Comparison of ENCODE assay signal across 32 mouse cellular contexts in genomic region chr1:23923779-23924708, GRCm38 (mm10). TPM values are rescaled to one million over a fixed set of nuclear protein-coding genes. Genes with fewer than 3 reads are reported as not detected.
DNase-seq lines count a peak whose midpoint lies in the region; ATAC-seq and TF ChIP-seq lines count a peak whose summit lies in the region.
"Had no signal": no experiment of that assay in that cellular context is flagged by ENCODE, and none has a peak within 500 bp of the region (broad histone marks: within the 10 kb centered on the region; RNA-seq: fewer than 3 reads in every experiment).

No protein-coding gene starts in this region.

- H3K4me1 ChIP-seq in G1E (ENCODE audit: insufficient read depth, low read depth, low read length), result peaks cover 41% of the 10 kb centered on the region
- H3K4me1 ChIP-seq in lung, postnatal 0 days (ENCODE audit: insufficient read depth, low read depth, low read length), result no peaks in the 10 kb centered on the region

- peaks cover 16% of the 10 kb centered on the region for H3K9me3 ChIP-seq in G1E (replicated peaks)
- peaks cover 10% of the 10 kb centered on the region; the same call in 1 of the 2 replicates for H3K9me3 ChIP-seq in lung, postnatal 0 days (ENCODE audit: low read length)
- H3K9me3 ChIP-seq: embryonic facial prominence, embryonic 13.5 days; hindbrain, embryonic 15.5 days; intestine, embryonic 15.5 days; limb, embryonic 10.5 days; limb, embryonic 15.5 days; liver, embryonic 13.5 days had no signal

- H3K27ac ChIP-seq in lung, postnatal 0 days (ENCODE audit: low read length), result no peak overlapping the region
- H3K27ac ChIP-seq: embryonic facial prominence, embryonic 13.5 days; heart, embryonic 13.5 days; hindbrain, embryonic 10.5 days; hindbrain, embryonic 15.5 days; intestine, embryonic 15.5 days; kidney, postnatal 0 days; limb, embryonic 10.5 days; limb, embryonic 15.5 days; liver, embryonic 13.5 days; midbrain, embryonic 12.5 days; neural tube, embryonic 13.5 days had no signal

- peak; percentile 67 for DNase-seq in CD4-positive helper T cell, adult 2 months (ENCODE audit: low read depth, low spot score)
- DNase-seq in G1E (ENCODE audit: low spot score), result peak; percentile 48
- DNase-seq in naive thymus-derived CD4-positive, alpha-beta T cell, adult 2 months (ENCODE audit: low read depth), result peak; percentile 46
- no peak for DNase-seq in yolk sac, embryonic 10.5 days (ENCODE audit: low spot score)
- no peak for DNase-seq in adrenal gland, postnatal 4 days (ENCODE audit: low spot score in 2 of 2)
- DNase-seq in lung, postnatal 0 days (ENCODE audit: low spot score), result no peak
- DNase-seq: adrenal gland, postnatal 10 days; cerebellum, adult 11 months; cerebellum, adult 9-10 months; cerebellum, postnatal 36 days; embryo, embryonic 11 days; heart, postnatal 10 days; kidney, adult 8-10 months; kidney, postnatal 4 days; liver, embryonic 13.5 days; lung, adult 18-20 months; lung, postnatal 14 days; thymus, postnatal 14 days had no signal

- no peak overlapping the region for H3K9ac ChIP-seq in lung, postnatal 0 days (replicated peaks; ENCODE audit: low read depth)
- H3K9ac ChIP-seq: embryonic facial prominence, embryonic 13.5 days; heart, embryonic 13.5 days; hindbrain, embryonic 15.5 days; intestine, embryonic 15.5 days; limb, embryonic 15.5 days; liver, embryonic 13.5 days; midbrain, embryonic 12.5 days; neural tube, embryonic 13.5 days had no signal

- ATAC-seq in G1E (ENCODE audit: extremely low read depth, insufficient number of reproducible peaks, low FRiP score, poor library complexity, severe bottlenecking), result peak; percentile 69
- 0 out of 2 replicates have a peak, but pooled peaks have one; percentile 17 for ATAC-seq in common myeloid progenitor, adult 5-6 weeks (replicated peaks; ENCODE audit: low read depth, poor library complexity, severe bottlenecking)
- no peak for ATAC-seq in lung, postnatal 0 days
- ATAC-seq: forebrain, embryonic 16.5 days; intestine, embryonic 15.5 days had no signal

- no peak for TF ChIP-seq EP300 in lung, postnatal 0 days (IDR thresholded peaks at IDR 0.05)

- no peak for TF ChIP-seq CTCF in G1E (IDR thresholded peaks at IDR 0.05; ENCODE audit: low read depth, low read length)
- TF ChIP-seq CTCF in lung, postnatal 0 days (IDR thresholded peaks at IDR 0.05), result no peak

- H3K4me3 ChIP-seq in G1E (ENCODE audit: low read depth, low read length), result peak overlapping the region; percentile 40; the same call in 1 of the 2 replicates
- H3K4me3 ChIP-seq in lung, postnatal 0 days (ENCODE audit: low read depth, low read length), result no peak overlapping the region
- H3K4me3 ChIP-seq: embryonic facial prominence, embryonic 13.5 days; erythroblast, embryonic 14.5 days; heart, embryonic 13.5 days; hindbrain, embryonic 10.5 days; hindbrain, embryonic 15.5 days; intestine, embryonic 15.5 days; limb, embryonic 10.5 days; limb, embryonic 15.5 days; liver, embryonic 13.5 days; midbrain, embryonic 12.5 days; myocyte; neural tube, embryonic 13.5 days had no signal

- H3K27me3 ChIP-seq in G1E (ENCODE audit: insufficient read depth, low read length), result no peaks in the 10 kb centered on the region
- H3K27me3 ChIP-seq in lung, postnatal 0 days (replicated peaks; ENCODE audit: insufficient read depth, low read length), result no peaks in the 10 kb centered on the region
- H3K27me3 ChIP-seq: embryonic facial prominence, embryonic 13.5 days; heart, embryonic 13.5 days; hindbrain, embryonic 15.5 days; intestine, embryonic 15.5 days; limb, embryonic 15.5 days; liver, embryonic 13.5 days; midbrain, embryonic 12.5 days; neural tube, embryonic 13.5 days had no signal

- H3K36me3 ChIP-seq in G1E (replicated peaks), result peaks cover 3% of the 10 kb centered on the region
- H3K36me3 ChIP-seq in lung, postnatal 0 days (ENCODE audit: insufficient read depth, low read length), result no peaks in the 10 kb centered on the region
- H3K36me3 ChIP-seq: embryonic facial prominence, embryonic 13.5 days; heart, embryonic 13.5 days; hindbrain, embryonic 10.5 days; hindbrain, embryonic 15.5 days; intestine, embryonic 15.5 days; limb, embryonic 10.5 days; limb, embryonic 15.5 days; liver, embryonic 13.5 days; midbrain, embryonic 12.5 days; neural tube, embryonic 13.5 days had no signal

- WGBS in lung, postnatal 0 days, result 85% methylated on average over 6 of the region's 7 CpGs

- H3K4me2 ChIP-seq in lung, postnatal 0 days (replicated peaks; ENCODE audit: low read depth, low read length), result no peak overlapping the region
- H3K4me2 ChIP-seq: embryonic facial prominence, embryonic 13.5 days; heart, embryonic 13.5 days; hindbrain, embryonic 15.5 days; intestine, embryonic 15.5 days; limb, embryonic 15.5 days; liver, embryonic 13.5 days; midbrain, embryonic 12.5 days; neural tube, embryonic 13.5 days had no signal

RNA-seq across cellular contexts. Expression of gene Smap1, which starts 1.9 kb away (rescaled TPM):
- total RNA-seq in G1E (2014; fragmentation: Nextera tagmentation), result 382 and 473 TPM in 2 replicates
- 80.9 and 98.0 TPM in 2 replicates for total RNA-seq in G1E (2017)
- polyA plus RNA-seq in G1E (2012), result 34.7 and 37.6 TPM in 2 replicates
- total RNA-seq in common myeloid progenitor, adult 5-6 weeks (2017), result 35.0 and 49.6 TPM in 2 replicates
- total RNA-seq in adrenal gland, postnatal 4 days (2021), result 10 to 100 TPM; 80.0 to 84.1 TPM
- polyA plus RNA-seq in lung, postnatal 0 days (2015; fragmentation: Nextera tagmentation; extraction: Ambion mirVana), result 55.1 and 56.7 TPM in 2 replicates

Comparison
In these comparisons a context has a peak if more than half of its experiments do, and no peak if none do; other contexts are left out.
1. DNase-seq: peak in CD4-positive helper T cell, adult 2 months (single experiment), G1E (single experiment) and naive thymus-derived CD4-positive, alpha-beta T cell, adult 2 months (single experiment); none in yolk sac, embryonic 10.5 days (single experiment), adrenal gland, postnatal 4 days (0 of 2) and lung, postnatal 0 days (single experiment).